Mouse (Mus musculus) ovary, postnatal 36 days (tissue): Measurements from ENCODE around the gene Gdf9.
A peak's percentile ranks its signal among the peaks of the same experiment; 100 is the strongest.

Source experiments
- DNase-seq: peaks from one replicate; pipeline ENCODE4 v3.0.0; 2022; ENCODE audit warnings: low spot score, mixed read lengths

The Gdf9 gene

GRCm38 (mm10) chr11:53445562-53445961, 14.7 kb downstream of the Gdf9 start:
- DNase-seq, result no peak

GRCm38 (mm10) chr11:53446183-53446582, 15.4 kb downstream of the Gdf9 start:
- no peak for DNase-seq

DNA sequence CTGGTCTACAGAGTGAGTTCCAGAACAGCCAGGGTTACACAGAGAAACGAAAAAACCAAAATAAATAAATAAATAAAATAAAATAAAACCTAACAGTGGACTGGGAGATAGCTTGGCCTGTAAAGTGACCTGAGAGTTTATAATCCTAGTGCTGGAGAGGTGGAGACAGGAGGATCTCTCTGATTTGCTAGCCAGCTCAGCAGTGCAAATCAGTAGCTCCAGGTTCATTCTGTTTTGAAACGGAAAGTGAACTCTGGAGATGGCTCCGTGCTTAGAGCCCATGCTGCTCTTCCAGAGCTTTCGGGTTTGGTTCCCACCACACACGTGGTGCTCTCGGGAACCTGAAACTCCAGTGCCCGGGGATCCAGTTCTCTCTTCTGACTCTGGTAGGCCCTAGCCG, 17.2 kb downstream of the Gdf9 start:
- DNase-seq, result no peak

DNA sequence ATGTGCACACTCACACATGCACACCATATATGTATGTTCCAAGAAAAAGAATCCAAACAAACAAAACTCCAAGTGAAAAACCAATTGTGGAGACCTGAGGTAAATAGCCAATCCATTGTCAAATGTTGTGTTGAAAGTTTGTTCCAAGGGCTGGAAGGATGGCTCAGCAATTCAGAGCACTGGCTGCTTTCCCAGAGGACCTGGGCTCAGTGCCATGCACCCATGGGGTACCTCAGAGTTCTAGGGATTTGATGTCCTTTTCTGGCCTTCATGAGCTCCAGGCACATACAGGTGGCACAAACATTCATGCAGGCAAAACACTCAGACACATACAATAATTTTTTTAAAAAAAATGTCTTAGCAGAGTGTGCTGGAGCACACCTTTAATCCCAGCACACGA, 17.7 kb downstream of the Gdf9 start:
- peak; percentile 53 for DNase-seq

- DNase-seq, result no peak
Measured at GRCm38 (mm10) chr11:53450070-53450705, 19.4 kb downstream of the Gdf9 start.

- no peak for DNase-seq
Measured at GRCm38 (mm10) chr11:53451361-53451760, 20.5 kb downstream of the Gdf9 start.

DNA sequence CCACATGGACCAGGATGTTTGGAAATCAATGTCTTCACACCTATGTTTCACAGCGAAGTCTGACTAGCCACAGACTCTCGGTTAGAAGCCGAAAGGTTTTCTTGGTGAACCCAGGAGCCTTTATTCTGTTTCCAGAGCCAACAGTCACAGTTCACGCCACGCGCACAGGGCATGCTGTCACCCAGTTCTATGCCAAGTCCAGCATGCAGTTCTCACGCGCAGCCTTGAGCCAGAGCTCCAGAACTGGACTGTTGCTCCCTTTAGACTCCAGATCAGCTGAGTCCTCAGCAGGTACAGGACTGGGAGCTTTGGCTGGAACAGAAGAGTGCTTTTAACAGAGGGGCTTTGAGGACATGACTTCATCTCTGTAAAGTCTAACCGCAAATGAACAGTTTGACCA, 21.6 kb downstream of the Gdf9 start:
- DNase-seq, result no peak

- DNase-seq, result no peak
Measured at GRCm38 (mm10) chr11:53453031-53453430, 22.2 kb downstream of the Gdf9 start.

GRCm38 (mm10) chr11:53456474-53457371, 25.9 kb downstream of the Gdf9 start, which contains the start of the genes Gm10447 and Shroom1:
TSS of gene Gm10447 (minus strand) at chr11:53457110.
TSS of gene Shroom1 (plus strand) at chr11:53457205.
- peak; percentile 76 for DNase-seq

DNA sequence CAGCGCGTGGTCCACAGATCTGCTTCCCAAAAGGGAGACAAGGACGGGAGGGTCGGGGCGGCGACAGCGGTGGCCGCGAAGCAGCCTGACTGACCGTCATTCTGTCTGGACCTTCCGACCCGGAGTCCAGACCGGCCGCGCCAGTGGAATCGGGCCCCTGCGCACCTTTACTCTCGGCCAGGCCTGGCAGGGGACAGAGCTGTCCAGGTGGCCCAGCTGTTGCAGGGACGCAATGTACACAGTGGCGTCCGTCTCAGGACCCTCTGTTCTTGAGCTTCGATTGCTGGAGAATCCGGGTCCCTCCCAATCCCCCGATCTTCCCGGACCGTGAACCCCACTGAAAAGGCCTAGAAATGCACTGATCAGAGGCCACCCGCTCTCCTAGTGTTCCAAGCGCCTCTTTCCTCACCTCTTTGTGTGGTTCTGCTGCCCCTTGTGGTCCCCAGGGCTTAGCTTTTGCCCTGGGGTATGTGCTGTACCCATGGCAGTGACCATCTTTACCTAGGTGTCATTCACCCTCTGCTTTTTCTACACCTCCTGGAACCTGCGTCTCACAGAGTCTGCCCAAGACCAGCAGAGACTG, 26.6 kb downstream of the Gdf9 start:
- peak; percentile 31 for DNase-seq

DNA sequence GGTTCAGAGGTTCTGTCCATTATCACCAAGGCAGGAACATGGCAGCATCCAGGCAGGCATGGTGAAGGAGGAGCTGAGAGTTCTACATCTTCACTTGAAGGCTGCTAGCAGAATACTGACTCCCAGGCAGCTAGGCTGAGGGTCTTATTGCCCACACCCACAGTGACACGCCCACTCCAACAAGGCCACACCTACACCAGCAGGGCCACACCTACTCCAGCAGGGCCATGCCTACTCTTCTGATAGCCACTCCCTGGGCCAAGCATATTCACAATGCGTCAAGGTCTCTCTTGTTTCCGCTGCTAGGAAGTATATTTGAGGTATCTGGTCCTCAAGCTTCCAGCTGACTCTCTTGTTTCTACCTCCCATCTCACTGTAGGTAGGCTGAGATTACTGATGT, 28.2 kb downstream of the Gdf9 start:
- DNase-seq, result no peak

- DNase-seq, result no peak
Measured at GRCm38 (mm10) chr11:53460192-53460591, 29.4 kb downstream of the Gdf9 start.

GRCm38 (mm10) chr11:53461727-53462126, 30.9 kb downstream of the Gdf9 start:
- no peak for DNase-seq

GRCm38 (mm10) chr11:53463551-53464424, 33.0 kb downstream of the Gdf9 start:
- no peak for DNase-seq

DNA sequence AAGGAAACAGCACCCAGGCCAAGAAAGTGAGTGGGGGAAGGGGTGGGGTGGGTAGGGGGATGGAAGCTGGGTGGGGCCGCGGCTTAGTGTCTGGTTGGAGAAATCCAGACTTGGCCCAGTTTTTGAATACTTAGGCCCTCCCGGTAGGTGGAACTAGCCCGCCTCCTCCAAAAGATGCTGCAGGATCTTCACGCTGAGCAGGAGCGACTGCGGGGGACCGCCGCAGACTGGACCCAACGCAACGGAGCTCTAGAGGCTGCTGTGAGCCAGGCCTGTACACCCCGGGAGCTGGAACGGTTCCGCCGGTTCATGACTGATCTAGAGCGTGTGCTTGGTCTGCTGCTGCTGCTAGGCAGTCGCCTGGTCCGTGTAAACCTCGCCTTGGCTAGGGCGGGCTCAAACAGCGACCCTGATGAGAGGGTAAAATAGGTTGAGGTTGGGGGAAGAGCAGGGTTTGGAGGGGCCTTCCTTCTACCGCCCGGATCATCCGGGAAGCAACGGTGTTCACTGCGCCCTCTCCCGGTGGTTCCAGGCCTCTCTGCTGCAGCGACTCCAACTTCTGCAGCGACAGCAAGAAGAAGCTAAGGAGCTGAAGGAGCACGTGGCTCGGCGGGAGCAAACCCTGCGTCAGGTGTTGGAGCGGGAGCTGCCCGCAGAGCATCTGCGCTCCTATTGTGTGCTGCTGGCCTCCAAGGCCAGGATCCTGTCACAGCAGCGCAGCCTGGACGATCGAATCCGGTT, 35.6 kb downstream of the Gdf9 start:
- peak; percentile 74 for DNase-seq

- DNase-seq, result no peak
Measured at GRCm38 (mm10) chr11:53469294-53469967, 38.6 kb downstream of the Gdf9 start.

GRCm38 (mm10) chr11:53469968-53470695, 39.3 kb downstream of the Gdf9 start, which contains the start of gene Gm9837:
TSS of gene Gm9837 (minus strand) at chr11:53470479.
- DNase-seq, result peak; percentile 85

GRCm38 (mm10) chr11:53472709-53473108, 41.9 kb downstream of the Gdf9 start:
- no peak for DNase-seq

- DNase-seq, result no peak
Measured at GRCm38 (mm10) chr11:53475620-53476019, 44.8 kb downstream of the Gdf9 start.

- no peak for DNase-seq
Measured at GRCm38 (mm10) chr11:53477833-53478232, 47.0 kb downstream of the Gdf9 start.
